ENCODE assay signal across 8 mouse cellular contexts in genomic region chr13:12589003-12589402, GRCm38 (mm10). TPM values are rescaled to one million over a fixed set of nuclear protein-coding genes. Genes with fewer than 3 reads are reported as not detected.
A peak's percentile ranks its signal among the peaks of the same experiment; 100 is the strongest.
DNase-seq lines count a peak whose midpoint lies in the region; ATAC-seq and TF ChIP-seq lines count a peak whose summit lies in the region.

No protein-coding gene starts in this region.

- in situ Hi-C loops in CH12.LX (cut with MboI; ENCODE audit: low pct_ligation_motif_present, low pct_unique_long_range_greater_than_20kb, low sequenced_read_pairs): no loop called here

- H3K9ac ChIP-seq in forebrain, embryonic 12.5 days: no peak overlapping the region
- H3K9ac ChIP-seq in forebrain, embryonic 16.5 days (replicated peaks; ENCODE audit: low read depth, low read length): no peak overlapping the region
- H3K9ac ChIP-seq in CH12.LX (ENCODE audit: insufficient read depth, low read depth): no peak overlapping the region

- no peak for TF ChIP-seq EP300 in CH12.LX (IDR thresholded peaks at IDR 0.05; ENCODE audit: low read length)

- no peaks in the 10 kb centered on the region for H3K79me2 ChIP-seq in CH12.LX (replicated peaks; ENCODE audit: control insufficient read depth, extremely low read depth, insufficient read depth, poor library complexity, severe bottlenecking)

- H3K27me3 ChIP-seq in forebrain, embryonic 12.5 days: no peaks in the 10 kb centered on the region
- H3K27me3 ChIP-seq in forebrain, embryonic 16.5 days (replicated peaks; ENCODE audit: control insufficient read depth, insufficient read depth, low read length): no peaks in the 10 kb centered on the region
- no peaks in the 10 kb centered on the region for H3K27me3 ChIP-seq in CH12.LX (replicated peaks)

- no peak overlapping the region for H3K4me2 ChIP-seq in forebrain, embryonic 12.5 days
- no peak overlapping the region for H3K4me2 ChIP-seq in forebrain, embryonic 16.5 days (ENCODE audit: low read length)
- H3K4me2 ChIP-seq in CH12.LX (ENCODE audit: insufficient read depth, low read depth, poor library complexity, severe bottlenecking): no peak overlapping the region

- TF ChIP-seq RAD21 in CH12.LX (IDR thresholded peaks at IDR 0.05; ENCODE audit: low read depth, low read length): peak; percentile 85

- no peak overlapping the region for H3K27ac ChIP-seq in forebrain, embryonic 12.5 days
- H3K27ac ChIP-seq in forebrain, embryonic 16.5 days (ENCODE audit: low read length): no peak overlapping the region
- no peak overlapping the region for H3K27ac ChIP-seq in CH12.LX (ENCODE audit: insufficient read depth, low read depth)

- no peak overlapping the region for H3K4me3 ChIP-seq in forebrain, embryonic 12.5 days (replicated peaks)
- no peak overlapping the region for H3K4me3 ChIP-seq in forebrain, embryonic 16.5 days (replicated peaks; ENCODE audit: low read length)
- H3K4me3 ChIP-seq in CH12.LX (replicated peaks in 1 of 3; ENCODE audit: low read depth in 2 of 3, low read length in 2 of 3, poor library complexity in 1 of 3): no peak overlapping the region

- no peaks in the 10 kb centered on the region for H3K9me3 ChIP-seq in forebrain, embryonic 12.5 days
- H3K9me3 ChIP-seq in forebrain, embryonic 16.5 days (ENCODE audit: control insufficient read depth, low read length): no peaks in the 10 kb centered on the region
- no peaks in the 10 kb centered on the region for H3K9me3 ChIP-seq in CH12.LX (replicated peaks; ENCODE audit: low read length)

- WGBS in forebrain, embryonic 12.5 days: 3% methylated on average over 3 of the region's 3 CpGs
- 6% methylated on average over 3 of the region's 3 CpGs for WGBS in forebrain, embryonic 16.5 days
- 10% methylated on average over 3 of the region's 3 CpGs for WGBS in large intestine, adult 2 months

- peak; percentile 78 to 89 for TF ChIP-seq CTCF in CH12.LX (conservative IDR thresholded peaks at IDR 0.05 in 1 of 2, IDR thresholded peaks at IDR 0.05 in 1 of 2; ENCODE audit: low read depth in 2 of 2, low read length in 2 of 2)
- peak; percentile 70 for TF ChIP-seq CTCF in brain, embryonic 14.5 days (IDR thresholded peaks at IDR 0.05; ENCODE audit: borderline replicate concordance, extremely low read depth, insufficient read depth, insufficient read length)

- dilution Hi-C loops in CH12.LX (cut with MboI; ENCODE audit: extremely low pct_ligation_motif_present, extremely low pct_unique_long_range_greater_than_20kb, low sequenced_read_pairs): no loop called here

- no peaks in the 10 kb centered on the region for H3K36me3 ChIP-seq in forebrain, embryonic 12.5 days (replicated peaks)
- no peaks in the 10 kb centered on the region for H3K36me3 ChIP-seq in forebrain, embryonic 16.5 days (ENCODE audit: control insufficient read depth, insufficient read depth)
- H3K36me3 ChIP-seq in CH12.LX (replicated peaks in 1 of 2; ENCODE audit: control insufficient read depth in 1 of 2, insufficient read depth in 1 of 2, low read length in 1 of 2): peaks cover 13 to 14% of the 10 kb centered on the region in 2 experiments

- ATAC-seq in forebrain, embryonic 12.5 days (ENCODE audit: low FRiP score): 0 out of 2 replicates have a peak, but pooled peaks have one; percentile 27
- ATAC-seq in forebrain, embryonic 16.5 days: no peak

- no peak for TF ChIP-seq POLR2A in CH12.LX (IDR thresholded peaks at IDR 0.05; ENCODE audit: low read depth, low read length)
- TF ChIP-seq POLR2A in brain, embryonic 14.5 days (IDR thresholded peaks at IDR 0.05; ENCODE audit: borderline replicate concordance, extremely low read depth, insufficient read depth, insufficient read length, poor library complexity, severe bottlenecking): no peak

- H3K4me1 ChIP-seq in forebrain, embryonic 12.5 days: no peaks in the 10 kb centered on the region
- H3K4me1 ChIP-seq in forebrain, embryonic 16.5 days (replicated peaks; ENCODE audit: control insufficient read depth, insufficient read depth, low read length): no peaks in the 10 kb centered on the region
- H3K4me1 ChIP-seq in CH12.LX (ENCODE audit: control insufficient read depth in 1 of 2, insufficient read depth in 2 of 2): no peaks in the 10 kb centered on the region

- peak; percentile 84 for DNase-seq in CH12.LX (ENCODE audit: extremely low read depth)
- DNase-seq in brain, embryonic 14.5 days (ENCODE audit: low read depth): peak; percentile 54
- DNase-seq in gastrocnemius, adult 8-10 months (ENCODE audit: low spot score in 2 of 2): peak; percentile 10 to 12
- peak; percentile 22 for DNase-seq in large intestine, adult 2 months (ENCODE audit: low read depth, low spot score)
- DNase-seq in lung, postnatal 10 days: peak; percentile 60
- peak; percentile 66 for DNase-seq in spleen, postnatal 36 days (ENCODE audit: low spot score in 2 of 2)

TF ChIP-seq in CH12.LX, 34 proteins besides CTCF, POLR2A, EP300 and RAD21:
- TF ChIP-seq PAX5 (IDR thresholded peaks at IDR 0.05; ENCODE audit: low read length) (no peak), ZC3H11A (IDR thresholded peaks at IDR 0.05; ENCODE audit: low read depth, low read length) (peak; percentile 39), SMC3 (IDR thresholded peaks at IDR 0.05; ENCODE audit: low read depth, low read length) (peak; percentile 90)
TF ChIP-seq in CH12.LX: peak in this region for 2.

RNA-seq across cellular contexts. Expression of gene Ero1lb, which starts 23.3 kb away (rescaled TPM):
- 11.9 and 12.4 TPM in 2 replicates for polyA plus RNA-seq in forebrain, embryonic 12.5 days (2016; fragmentation: Nextera tagmentation; extraction: Ambion mirVana)
- 15.4 and 15.6 TPM in 2 replicates for polyA plus RNA-seq in forebrain, embryonic 16.5 days (2015; fragmentation: Nextera tagmentation; extraction: Ambion mirVana)
- 17.0 and 20.4 TPM in 2 replicates for total RNA-seq in CH12.LX (2012; rRNA removed)
- 34.8 and 36.6 TPM in 2 replicates for total RNA-seq in CH12.LX (2014; rRNA removed)
- 25.3 and 26.6 TPM in 2 replicates for polyA plus RNA-seq in CH12.LX (2012; ENCODE audit: insufficient read length, low read depth)
- 6.1 and 7.4 TPM in 2 replicates for polyA plus RNA-seq in brain, embryonic 14.5 days (2012; rRNA removed)
- 1 to 10 TPM in 3 of 4 experiments, under 1 TPM in 1; 0.80 to 2.0 (median 1.4) TPM for total RNA-seq in gastrocnemius, adult 8-10 months (2022)
- polyA plus RNA-seq in large intestine, adult 2 months (2012; rRNA removed): 2.3 and 2.5 TPM in 2 replicates

Comparison
In these comparisons a context has a peak if more than half of its experiments do, and no peak if none do; other contexts are left out.
1. DNase-seq: peak in every context shown above with its lines; median percentile 84 in CH12.LX; 66 in spleen, postnatal 36 days; 60 in lung, postnatal 10 days; 54 in brain, embryonic 14.5 days; 22 in large intestine, adult 2 months; 11 in gastrocnemius, adult 8-10 months.